Mouse (Mus musculus) stomach, postnatal 0 days (tissue): ENCODE measurements around the gene Fbxo40. TPM values are rescaled to one million over a fixed set of nuclear protein-coding genes. Genes with fewer than 3 reads are reported as not detected.

Experiments used
- ATAC-seq: fragments of 200-750 bp; cut with Nextera tagmentation; 2 replicates; pipeline ENCODE4 v1.8.0; 2017; ENCODE audit not compliant: low FRiP score, low TSS enrichment
- DNase-seq: peaks from one replicate; pipeline ENCODE4 v3.0.0-alpha.2; 2016; ENCODE audit warnings: low spot score
- H3K27ac ChIP-seq: fragments of 300-500 bp; sonication (generic); replicated peaks from 2 replicates; pipeline ENCODE4 v1.5.1; 2014; ENCODE audit warnings: mild to moderate bottlenecking, control low read depth
- H3K27me3 ChIP-seq: fragments of 300-500 bp; sonication (generic); 2 replicates; pipeline ENCODE4 v1.6.1; 2014; ENCODE audit warnings: low read length; ENCODE audit not compliant: control insufficient read depth, insufficient read depth
- H3K36me3 ChIP-seq: fragments of 300-500 bp; sonication (generic); 2 replicates; pipeline ENCODE4 v1.6.1; 2014; ENCODE audit warnings: low read length, mixed read lengths; ENCODE audit not compliant: control insufficient read depth, insufficient read depth
- H3K4me1 ChIP-seq: fragments of 300-500 bp; sonication (generic); replicated peaks from 2 replicates; pipeline ENCODE4 v1.6.1; 2014; ENCODE audit warnings: antibody characterized with exemption; ENCODE audit not compliant: control insufficient read depth, insufficient read depth
- H3K4me2 ChIP-seq: fragments of 300-500 bp; sonication (generic); replicated peaks from 2 replicates; pipeline ENCODE4 v1.6.1; 2014; ENCODE audit warnings: low read depth, mild to moderate bottlenecking, control low read depth, moderate library complexity
- H3K4me3 ChIP-seq: fragments of 300-500 bp; sonication (generic); 2 replicates; pipeline ENCODE4 v1.5.1; 2014; ENCODE audit warnings: low read depth, low read length, control low read depth
- H3K9ac ChIP-seq: fragments of 300-500 bp; sonication (generic); 2 replicates; pipeline ENCODE4 v1.6.1; 2014; ENCODE audit warnings: mild to moderate bottlenecking, low read length, control low read depth, mixed read lengths
- H3K9me3 ChIP-seq: fragments of 300-500 bp; sonication (generic); 2 replicates; pipeline ENCODE4 v1.6.1; 2016; ENCODE audit warnings: low read length; ENCODE audit not compliant: control insufficient read depth
- CTCF ChIP-seq: IDR thresholded peaks from 2 replicates; pipeline ENCODE4 v1.5.1; 2016; ENCODE audit warnings: antibody characterized with exemption, low read depth, mild to moderate bottlenecking, moderate library complexity
- EP300 ChIP-seq: optimal IDR thresholded peaks from 2 replicates; pipeline ENCODE3; 2016; ENCODE audit warnings: antibody characterized with exemption
- WGBS: fragments of 180-500 bp; shearing (Covaris S2); extraction: QIAGEN DNeasy Blood & Tissue Kit; methylation state at CpG from one replicate; pipeline ENCODE4 v1.1.7; 2014; 5-methylcytosine and 5-hydroxymethylcytosine counted together
- polyA plus RNA-seq: library from polyadenylated mRNA; unstranded; fragments of >200 nt; fragmentation: Nextera tagmentation; extraction: Ambion mirVana; gene quantifications from 2 replicates; pipeline ENCODE4 v1.2.1, GENCODE M21; 2015

The Fbxo40 gene
- polyA plus RNA-seq, 1 experiment from 2014 or later, result not detected

DNA sequence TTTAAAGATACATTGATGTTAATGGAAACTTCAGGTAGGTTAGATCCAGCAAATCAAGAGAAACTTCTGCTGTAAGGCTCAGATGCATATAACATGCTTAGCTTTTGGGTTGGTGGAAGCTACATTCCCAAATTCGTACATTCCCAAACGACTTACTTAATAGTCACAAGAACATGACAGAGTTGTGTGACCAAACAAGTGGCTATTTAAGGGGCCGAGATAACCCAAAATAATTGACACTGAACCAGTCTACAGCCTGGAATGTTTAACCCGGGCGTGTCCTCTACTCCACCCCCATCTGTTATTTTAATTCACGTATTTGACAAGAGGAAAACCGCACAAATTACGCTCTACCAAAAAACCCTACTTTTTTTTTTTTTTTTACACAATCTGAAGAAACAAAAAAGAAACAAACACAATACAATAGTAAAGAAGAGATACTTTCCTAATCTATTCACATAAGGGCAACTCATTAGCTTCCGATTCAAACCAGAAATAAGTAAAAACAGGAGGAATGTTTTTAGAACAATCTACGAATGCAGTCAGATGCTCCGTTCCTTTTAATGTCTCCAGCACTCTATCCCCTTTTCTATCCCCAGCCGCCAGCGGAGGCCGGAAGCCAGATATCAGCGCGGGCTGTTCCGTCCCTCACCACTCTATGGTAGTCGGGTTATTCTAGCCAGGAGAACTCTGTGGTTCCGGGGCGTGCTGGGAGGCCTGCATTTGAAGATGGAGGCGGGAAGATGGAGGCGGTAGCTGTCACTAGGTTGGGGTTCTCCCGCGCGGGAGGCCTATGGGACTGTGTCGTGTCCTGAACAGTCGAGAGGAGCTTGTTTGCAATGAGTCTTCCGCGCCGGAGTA is 21.0 kb upstream of the Fbxo40 start, which contains the start of gene Polq:
Polq (plus strand) TSS at position 726 of the 861 bp plus-strand sequence.
- TF ChIP-seq EP300 (no peak), CTCF (peak; percentile 29)
- Histone ChIP-seq H3K4me3 (peak within 1 kb of the TSS; percentile 70), H3K9ac (peak within 1 kb of the TSS; percentile 60), H3K4me2 (peak within 1 kb of the TSS; percentile 95), H3K27ac (no peak within 1 kb of the TSS), H3K27me3 (no peaks in the 10 kb centered on the region), H3K4me1 (no peaks in the 10 kb centered on the region), H3K9me3 (no peaks in the 10 kb centered on the region), H3K36me3 (no peaks in the 10 kb centered on the region)
- DNase-seq, result peak; percentile 93
- peak; percentile 99 for ATAC-seq
- 2% methylated on average over 30 of the region's 30 CpGs for WGBS

DNA sequence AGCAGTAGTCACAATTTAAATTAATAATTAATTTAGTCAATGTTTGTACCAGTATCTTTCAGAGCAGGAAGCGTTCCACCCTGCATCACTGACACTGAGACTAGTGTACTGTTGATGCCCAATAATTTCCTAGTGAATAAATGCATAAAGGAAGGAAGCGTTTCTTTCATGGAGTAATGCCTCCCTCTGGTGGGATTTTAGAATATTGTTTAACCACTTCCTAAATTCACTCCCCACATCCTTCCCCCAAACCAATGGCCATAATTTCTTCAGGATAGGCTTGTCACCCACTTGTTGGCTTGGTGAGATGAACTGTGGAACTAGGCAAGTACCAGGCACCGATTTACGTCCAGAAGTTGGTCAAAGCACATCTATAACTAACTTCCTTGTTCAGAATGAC is 20.1 kb upstream of the Fbxo40 start:
- H3K36me3 ChIP-seq, result no peaks in the 10 kb centered on the region
- no peaks in the 10 kb centered on the region for H3K9me3 ChIP-seq
- ATAC-seq (peak; percentile 12; the same call in 1 of the 2 replicates), DNase-seq (no peak)
- no peak overlapping the region for H3K27ac ChIP-seq
- H3K27me3 ChIP-seq, result no peaks in the 10 kb centered on the region
- no peak for TF ChIP-seq EP300
- TF ChIP-seq CTCF, result peak; percentile 80
- H3K4me3 ChIP-seq, result no peak overlapping the region
- H3K4me2 ChIP-seq, result no peak overlapping the region
- no peaks in the 10 kb centered on the region for H3K4me1 ChIP-seq
- 50% methylated on average over 4 of the region's 4 CpGs for WGBS
- no peak overlapping the region for H3K9ac ChIP-seq

- no peaks in the 10 kb centered on the region for H3K27me3 ChIP-seq
- no peak overlapping the region for H3K4me2 ChIP-seq
- no peak overlapping the region for H3K9ac ChIP-seq
- 48% methylated on average over 6 of the region's 6 CpGs for WGBS
- H3K36me3 ChIP-seq, result no peaks in the 10 kb centered on the region
- DNase-seq (no peak), ATAC-seq (no peak)
- H3K27ac ChIP-seq, result no peak overlapping the region
- no peak overlapping the region for H3K4me3 ChIP-seq
- no peaks in the 10 kb centered on the region for H3K4me1 ChIP-seq
- H3K9me3 ChIP-seq, result no peaks in the 10 kb centered on the region
- TF ChIP-seq EP300 (no peak), CTCF (no peak)
Measured at GRCm38 (mm10) chr16:37009262-37009661, 19.0 kb upstream of the Fbxo40 start.

DNA sequence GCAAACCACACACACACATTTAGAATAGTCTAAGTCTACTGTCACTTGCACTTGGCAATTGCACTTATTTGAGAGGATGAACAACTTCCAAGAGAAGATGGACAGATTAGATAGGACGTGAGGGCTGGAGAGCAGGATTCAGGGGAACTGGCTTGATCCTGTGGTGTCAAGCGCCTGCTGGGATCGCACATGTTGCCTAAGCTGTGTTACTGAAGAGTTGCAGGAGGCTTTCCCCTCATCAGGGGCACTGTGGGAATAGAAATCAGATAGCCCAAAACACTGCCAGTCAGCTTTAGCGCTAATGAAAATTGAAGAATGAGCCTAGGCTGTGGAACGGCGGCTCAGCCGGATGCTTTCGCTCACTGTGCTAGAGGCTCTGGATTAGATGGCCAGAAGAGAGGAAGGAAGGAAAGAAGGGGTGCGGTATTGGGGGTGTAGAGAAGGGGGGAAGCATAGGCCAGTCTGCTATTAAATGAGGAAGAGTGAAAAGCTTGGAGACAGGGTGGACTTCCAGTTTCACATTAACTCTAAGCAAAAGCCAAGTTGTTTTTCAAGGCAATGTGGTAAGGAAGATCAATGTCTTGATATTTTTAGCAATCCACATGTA is 9.2 kb upstream of the Fbxo40 start:
- no peak overlapping the region for H3K4me2 ChIP-seq
- WGBS, result 75% methylated on average over 9 of the region's 9 CpGs
- H3K9ac ChIP-seq, result no peak overlapping the region

DNA sequence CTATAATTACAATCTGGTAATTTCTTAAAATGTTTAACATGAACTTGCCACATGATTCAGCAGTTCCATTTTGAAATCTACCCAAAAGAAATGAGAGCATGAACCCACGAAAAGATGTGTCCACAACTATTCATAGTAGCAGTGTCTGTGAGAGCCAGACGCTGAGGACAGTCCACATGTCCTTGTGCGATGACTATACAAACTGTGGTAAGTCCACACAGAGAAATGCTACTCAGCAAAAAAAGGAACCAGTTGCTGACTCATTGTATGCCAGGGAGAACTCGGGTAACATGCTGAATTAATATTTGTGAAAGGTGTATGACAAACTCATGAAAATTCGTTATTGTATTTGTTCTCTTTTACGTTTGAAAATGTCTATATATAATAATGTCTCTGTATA is 7.4 kb upstream of the Fbxo40 start:
- no peaks in the 10 kb centered on the region for H3K27me3 ChIP-seq
- DNase-seq (no peak), ATAC-seq (no peak)
- no peaks in the 10 kb centered on the region for H3K4me1 ChIP-seq
- no peak overlapping the region for H3K4me2 ChIP-seq
- 65% methylated on average over 6 of the region's 6 CpGs for WGBS
- H3K4me3 ChIP-seq, result no peak overlapping the region
- no peaks in the 10 kb centered on the region for H3K9me3 ChIP-seq
- TF ChIP-seq EP300 (no peak), CTCF (no peak)
- H3K27ac ChIP-seq, result no peak overlapping the region
- H3K9ac ChIP-seq, result no peak overlapping the region
- H3K36me3 ChIP-seq, result no peaks in the 10 kb centered on the region

More for the DNA sequence above, 9.2 kb upstream of the Fbxo40 start:
- DNase-seq (no peak), ATAC-seq (no peak)
- no peak overlapping the region for H3K27ac ChIP-seq
- H3K4me1 ChIP-seq, result no peaks in the 10 kb centered on the region
- TF ChIP-seq EP300, result no peak
- no peak for TF ChIP-seq CTCF
- H3K9me3 ChIP-seq, result no peaks in the 10 kb centered on the region
- no peaks in the 10 kb centered on the region for H3K36me3 ChIP-seq
- no peaks in the 10 kb centered on the region for H3K27me3 ChIP-seq
- H3K4me3 ChIP-seq, result no peak overlapping the region

GRCm38 (mm10) chr16:36989493-36989892 is 774 bp downstream of the Fbxo40 start:
- Histone ChIP-seq H3K27me3 (no peaks in the 10 kb centered on the region), H3K9ac (no peak overlapping the region), H3K4me2 (no peak overlapping the region), H3K4me1 (no peaks in the 10 kb centered on the region), H3K27ac (no peak overlapping the region), H3K9me3 (no peaks in the 10 kb centered on the region), H3K36me3 (no peaks in the 10 kb centered on the region), H3K4me3 (no peak overlapping the region)
- no peak for TF ChIP-seq CTCF
- TF ChIP-seq EP300, result no peak
- WGBS, result 75% methylated on average over 8 of the region's 8 CpGs
- DNase-seq (no peak), ATAC-seq (no peak)
